Mouse (Mus musculus): ENCODE data around the gene Ets2. TPM values are rescaled to one million over a fixed set of nuclear protein-coding genes. Genes with fewer than 3 reads are reported as not detected.

The Ets2 gene
- polyA plus RNA-seq, 1 experiment from 2014 or later = 20.6 TPM

GRCm38 (mm10) chr16:95668151-95668993 is 33.5 kb upstream of the Ets2 start:
- WGBS = 53% methylated on average over 19 of the region's 19 CpGs
- H3K4me1 ChIP-seq (replicated peaks) = peaks cover 9% of the 10 kb centered on the region
- H3K4me3 ChIP-seq = no peak overlapping the region
- H3K9ac ChIP-seq = no peak overlapping the region
- ATAC-seq (ENCODE audit: low FRiP score) = no peak
- H3K4me2 ChIP-seq = no peak overlapping the region
- H3K27me3 ChIP-seq = no peaks in the 10 kb centered on the region
- no peaks in the 10 kb centered on the region for H3K9me3 ChIP-seq
- H3K27ac ChIP-seq = no peak overlapping the region
- H3K36me3 ChIP-seq = no peaks in the 10 kb centered on the region

GRCm38 (mm10) chr16:95674452-95674921 is 27.4 kb upstream of the Ets2 start:
- no peak for ATAC-seq (ENCODE audit: low FRiP score)
- Histone ChIP-seq H3K27me3 (no peaks in the 10 kb centered on the region), H3K4me2 (no peak overlapping the region), H3K4me3 (no peak overlapping the region), H3K27ac (no peak overlapping the region), H3K9ac (no peak overlapping the region), H3K4me1 (replicated peaks) (no peaks in the 10 kb centered on the region), H3K36me3 (no peaks in the 10 kb centered on the region), H3K9me3 (no peaks in the 10 kb centered on the region)
- 57% methylated on average over 5 of the region's 5 CpGs for WGBS

DNA sequence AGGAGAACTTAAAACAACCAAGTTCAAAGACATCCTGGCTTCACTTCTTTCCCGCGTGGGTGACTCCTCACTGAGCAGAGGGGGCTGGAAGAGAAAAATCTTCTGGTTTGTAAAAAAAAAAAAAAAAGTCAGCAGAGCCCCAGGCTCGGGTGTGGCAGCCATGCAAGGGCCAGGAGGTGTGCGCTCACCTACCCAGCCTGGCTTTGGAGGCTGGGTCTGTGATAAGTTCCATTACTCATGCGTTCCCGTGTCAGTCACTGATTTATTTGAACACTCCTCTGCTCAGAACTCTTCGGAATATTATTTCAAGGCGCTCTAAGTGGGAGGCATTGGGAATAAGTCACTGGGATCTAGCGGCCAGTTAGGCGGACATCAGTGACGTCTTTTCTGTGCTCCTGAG is 26.7 kb upstream of the Ets2 start:
- Histone ChIP-seq H3K4me3 (no peak overlapping the region), H3K9me3 (no peaks in the 10 kb centered on the region), H3K27ac (no peak overlapping the region), H3K36me3 (no peaks in the 10 kb centered on the region), H3K4me1 (replicated peaks) (no peaks in the 10 kb centered on the region), H3K4me2 (no peak overlapping the region), H3K9ac (no peak overlapping the region), H3K27me3 (no peaks in the 10 kb centered on the region)
- WGBS = 75% methylated on average over 11 of the region's 11 CpGs
- no peak for ATAC-seq (ENCODE audit: low FRiP score)

DNA sequence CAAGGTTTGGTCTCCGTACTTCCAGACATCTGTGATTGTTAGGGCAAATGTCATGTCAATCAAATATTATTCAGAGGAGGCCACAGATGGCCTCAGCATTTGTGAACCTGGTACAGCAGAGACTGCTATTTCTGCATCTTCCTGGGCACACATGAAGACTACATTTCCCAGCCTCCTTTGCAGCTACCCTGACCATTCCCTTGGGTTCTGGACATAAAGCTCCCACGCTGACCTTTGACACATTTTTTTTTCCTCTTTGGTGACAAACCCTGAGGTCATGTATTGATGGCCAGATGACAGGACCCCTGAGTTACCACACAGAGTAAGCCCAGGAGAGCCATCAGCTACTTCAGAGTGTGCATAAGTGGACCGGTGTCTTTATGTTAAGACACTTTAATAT is 25.2 kb upstream of the Ets2 start:
- ATAC-seq (ENCODE audit: low FRiP score) = no peak
- Histone ChIP-seq H3K4me3 (no peak overlapping the region), H3K9me3 (no peaks in the 10 kb centered on the region), H3K4me2 (no peak overlapping the region), H3K27ac (no peak overlapping the region), H3K36me3 (no peaks in the 10 kb centered on the region), H3K4me1 (replicated peaks) (no peaks in the 10 kb centered on the region), H3K27me3 (no peaks in the 10 kb centered on the region), H3K9ac (no peak overlapping the region)
- 76% methylated on average over 3 of the region's 3 CpGs for WGBS

- Histone ChIP-seq H3K27ac (no peak overlapping the region), H3K4me3 (no peak overlapping the region), H3K4me2 (no peak overlapping the region), H3K4me1 (replicated peaks) (peaks cover 15% of the 10 kb centered on the region; the same call in 1 of the 2 replicates), H3K9me3 (no peaks in the 10 kb centered on the region), H3K27me3 (no peaks in the 10 kb centered on the region), H3K9ac (no peak overlapping the region), H3K36me3 (no peaks in the 10 kb centered on the region)
- no peak for ATAC-seq (ENCODE audit: low FRiP score)
- WGBS = 91% methylated on average over 6 of the region's 6 CpGs
Measured at GRCm38 (mm10) chr16:95682431-95682892, 19.4 kb upstream of the Ets2 start.

GRCm38 (mm10) chr16:95685807-95686206 is 16.1 kb upstream of the Ets2 start:
- no peak for ATAC-seq (ENCODE audit: low FRiP score)
- Histone ChIP-seq H3K36me3 (no peaks in the 10 kb centered on the region), H3K9me3 (no peaks in the 10 kb centered on the region), H3K4me3 (no peak overlapping the region), H3K9ac (no peak overlapping the region), H3K4me1 (replicated peaks) (peaks cover 15% of the 10 kb centered on the region; the same call in 1 of the 2 replicates), H3K27ac (no peak overlapping the region), H3K27me3 (no peaks in the 10 kb centered on the region), H3K4me2 (no peak overlapping the region)
- 37% methylated on average over 2 of the region's 2 CpGs for WGBS

- Histone ChIP-seq H3K36me3 (no peaks in the 10 kb centered on the region), H3K27ac (no peak overlapping the region), H3K9me3 (no peaks in the 10 kb centered on the region), H3K4me1 (replicated peaks) (peaks cover 15% of the 10 kb centered on the region; the same call in 1 of the 2 replicates), H3K4me3 (no peak overlapping the region), H3K4me2 (no peak overlapping the region), H3K27me3 (no peaks in the 10 kb centered on the region), H3K9ac (no peak overlapping the region)
- ATAC-seq (ENCODE audit: low FRiP score) = no peak
- 62% methylated on average over 6 of the region's 6 CpGs for WGBS
Measured at GRCm38 (mm10) chr16:95686246-95686645, 15.6 kb upstream of the Ets2 start.

DNA sequence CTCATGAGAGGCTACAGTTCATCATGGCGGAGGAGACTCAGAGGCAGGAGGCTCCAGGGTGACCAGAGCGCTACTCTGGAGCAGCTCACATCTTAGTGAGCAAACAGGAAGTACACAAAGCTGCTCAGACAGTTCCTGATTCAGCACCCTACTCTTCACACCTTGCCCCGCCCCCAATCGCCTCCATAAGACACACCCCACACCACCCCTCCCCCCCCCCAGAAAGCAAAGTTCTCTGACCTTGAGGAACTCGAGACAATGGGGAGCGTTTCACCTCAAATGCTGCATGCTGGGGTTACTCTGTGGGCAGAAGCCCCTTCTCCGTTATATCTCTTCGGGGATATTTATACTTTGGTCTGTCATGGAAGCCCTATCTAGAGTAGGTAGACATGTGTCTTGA is 15.0 kb upstream of the Ets2 start:
- Histone ChIP-seq H3K9me3 (no peaks in the 10 kb centered on the region), H3K9ac (no peak overlapping the region), H3K27me3 (no peaks in the 10 kb centered on the region), H3K36me3 (no peaks in the 10 kb centered on the region), H3K4me3 (no peak overlapping the region), H3K4me1 (replicated peaks) (peaks cover 15% of the 10 kb centered on the region; the same call in 1 of the 2 replicates), H3K27ac (no peak overlapping the region), H3K4me2 (no peak overlapping the region)
- WGBS = 94% methylated on average over 8 of the region's 8 CpGs
- ATAC-seq (ENCODE audit: low FRiP score) = no peak

GRCm38 (mm10) chr16:95688010-95688409 is 13.9 kb upstream of the Ets2 start:
- Histone ChIP-seq H3K9me3 (no peaks in the 10 kb centered on the region), H3K9ac (no peak overlapping the region), H3K4me2 (no peak overlapping the region), H3K27me3 (no peaks in the 10 kb centered on the region), H3K27ac (no peak overlapping the region), H3K36me3 (no peaks in the 10 kb centered on the region), H3K4me3 (no peak overlapping the region), H3K4me1 (replicated peaks) (peaks cover 15% of the 10 kb centered on the region; the same call in 1 of the 2 replicates)
- ATAC-seq (ENCODE audit: low FRiP score) = no peak
- WGBS = 76% methylated on average over 4 of the region's 4 CpGs

GRCm38 (mm10) chr16:95696599-95696998 is 5.3 kb upstream of the Ets2 start:
- no peak overlapping the region for H3K9ac ChIP-seq
- H3K27me3 ChIP-seq = no peaks in the 10 kb centered on the region
- no peaks in the 10 kb centered on the region for H3K9me3 ChIP-seq
- no peak overlapping the region for H3K27ac ChIP-seq
- H3K4me1 ChIP-seq (replicated peaks) = peaks cover 10% of the 10 kb centered on the region
- ATAC-seq (ENCODE audit: low FRiP score) = no peak
- H3K4me2 ChIP-seq = no peak overlapping the region
- 48% methylated on average over 6 of the region's 6 CpGs for WGBS
- H3K4me3 ChIP-seq = no peak overlapping the region
- H3K36me3 ChIP-seq = no peaks in the 10 kb centered on the region

- Histone ChIP-seq H3K9me3 (no peaks in the 10 kb centered on the region), H3K4me3 (no peak overlapping the region), H3K9ac (no peak overlapping the region), H3K27ac (0 out of 2 replicates have a peak overlapping the region, but pooled peaks have one; percentile 23), H3K36me3 (no peaks in the 10 kb centered on the region), H3K4me2 (no peak overlapping the region), H3K27me3 (no peaks in the 10 kb centered on the region), H3K4me1 (replicated peaks) (peaks cover 26% of the 10 kb centered on the region)
- no peak for ATAC-seq (ENCODE audit: low FRiP score)
- WGBS = 63% methylated on average over 3 of the region's 3 CpGs
Measured at GRCm38 (mm10) chr16:95699721-95700120, 2.2 kb upstream of the Ets2 start.

DNA sequence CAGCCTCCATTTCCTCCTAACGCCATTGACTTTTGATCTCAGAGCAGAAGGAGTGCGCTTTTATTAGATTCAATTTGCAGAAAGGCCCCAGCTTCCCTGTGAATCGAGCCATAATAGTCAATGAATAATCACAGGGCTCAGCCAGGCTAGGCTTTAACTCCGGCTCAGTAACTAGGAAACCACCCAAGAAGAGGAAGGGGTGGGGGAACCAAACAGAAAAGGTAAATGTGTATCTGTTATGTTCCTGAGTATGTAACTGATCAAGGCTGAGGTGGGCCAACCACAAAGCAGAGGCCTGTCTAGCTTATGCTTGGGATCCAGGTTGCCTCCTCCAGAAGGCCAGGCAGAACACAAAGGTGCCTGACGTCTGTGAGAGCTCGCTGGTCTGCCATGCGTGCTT is 1.7 kb upstream of the Ets2 start:
- Histone ChIP-seq H3K4me2 (no peak overlapping the region), H3K27ac (0 out of 2 replicates have a peak overlapping the region, but pooled peaks have one; percentile 23), H3K9ac (no peak overlapping the region), H3K36me3 (no peaks in the 10 kb centered on the region), H3K9me3 (no peaks in the 10 kb centered on the region), H3K4me3 (no peak overlapping the region), H3K27me3 (no peaks in the 10 kb centered on the region), H3K4me1 (replicated peaks) (peaks cover 31% of the 10 kb centered on the region)
- WGBS = 59% methylated on average over 7 of the region's 7 CpGs
- no peak for ATAC-seq (ENCODE audit: low FRiP score)

All from hindbrain, embryonic 13.5 days (tissue).